17 mouse cellular contexts compared by ENCODE assay signal in the genomic region with DNA sequence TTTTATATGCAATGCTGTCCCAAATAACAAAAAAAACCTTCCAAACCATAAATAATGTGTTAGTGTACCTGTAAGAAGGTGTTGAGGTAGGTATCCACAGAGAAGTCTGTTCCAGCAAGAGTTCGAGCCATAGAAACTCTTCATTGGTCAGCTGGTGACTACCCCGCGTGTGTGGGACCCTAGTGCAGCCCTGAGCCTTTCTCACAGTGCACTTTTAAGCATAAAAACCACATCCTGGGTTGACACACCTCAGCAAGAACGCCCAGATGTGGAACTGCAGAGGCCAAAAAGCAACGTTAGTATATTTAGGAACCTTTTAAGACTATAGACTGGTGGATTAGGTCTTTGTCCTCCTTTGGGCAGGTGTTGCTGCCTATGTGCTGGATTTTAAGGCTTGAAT. TPM values are rescaled to one million over a fixed set of nuclear protein-coding genes. Genes with fewer than 3 reads are reported as not detected.
DNase-seq lines count a peak whose midpoint lies in the region; ATAC-seq lines count a peak whose summit lies in the region.
"Had no signal": no experiment of that assay in that cellular context is flagged by ENCODE, and none has a peak within 500 bp of the region (broad histone marks: within the 10 kb centered on the region; RNA-seq: fewer than 3 reads in every experiment).

No protein-coding gene starts in this region.

- intact Hi-C loops in gastrocnemius, postnatal 36 days (cut with DNase I), result no loop called here

- DNase-seq in A20 (ENCODE audit: low read depth, low spot score), result peak; percentile 46
- DNase-seq in CD4-positive helper T cell, adult 2 months (ENCODE audit: low read depth, low spot score), result peak; percentile 60
- peak; percentile 69 for DNase-seq in naive thymus-derived CD4-positive, alpha-beta T cell, adult 2 months (ENCODE audit: low read depth)
- DNase-seq in gastrocnemius, postnatal 36 days, result no peak
- no peak for DNase-seq in adrenal gland, postnatal 25 days
- DNase-seq: adrenal gland, postnatal 14 days; cerebellum, adult 11-12 months; cerebellum, postnatal 10 days; gastrocnemius, postnatal 14 days; heart, postnatal 36 days; kidney, adult 11 months; kidney, postnatal 25 days had no signal

- peak; percentile 94 for ATAC-seq in activated CD4-positive, CD25-positive, alpha-beta regulatory T cell, adult 4 months
- ATAC-seq in erythroid progenitor cell, adult 5-6 weeks (replicated peaks; ENCODE audit: low FRiP score, poor library complexity, severe bottlenecking), result no peak
- ATAC-seq: forebrain, embryonic 13.5 days; hindbrain, postnatal 0 days; midbrain, embryonic 13.5 days had no signal

RNA-seq across cellular contexts. Expression of gene Bcar3, which starts 6.7 kb away (rescaled TPM):
- polyA plus RNA-seq in activated CD4-positive, CD25-positive, alpha-beta regulatory T cell, adult 4 months (2017; shearing (Covaris generic)), result under 1 TPM; 0.61 to 0.70 TPM
- total RNA-seq in gastrocnemius, postnatal 36 days (2021), result 1 to 10 TPM; 3.6 to 4.4 TPM
- total RNA-seq in erythroid progenitor cell, adult 5-6 weeks (2015; ENCODE audit: low replicate concordance), result 0.72 TPM in 1 of 2 replicates, not detected in the other
- total RNA-seq in erythroid progenitor cell, adult 5-6 weeks (2017; ENCODE audit: low replicate concordance), result 2.6 TPM in 1 of 2 replicates, not detected in the other
- total RNA-seq in adrenal gland, postnatal 25 days (2021), result 40.0 and 55.1 TPM in 2 replicates

RNA-seq across cellular contexts. Expression of gene Dnttip2, which starts 13.0 kb away (rescaled TPM):
- polyA plus RNA-seq in activated CD4-positive, CD25-positive, alpha-beta regulatory T cell, adult 4 months (2017; shearing (Covaris generic)), result 100 to 1,000 TPM in 1 of 2 experiments, 10 to 100 TPM in 1; 92.1 to 105 TPM
- total RNA-seq in gastrocnemius, postnatal 36 days (2021), result 10 to 100 TPM; 18.9 to 27.1 TPM
- 58.7 and 68.3 TPM in 2 replicates for total RNA-seq in erythroid progenitor cell, adult 5-6 weeks (2015; ENCODE audit: low replicate concordance)
- total RNA-seq in erythroid progenitor cell, adult 5-6 weeks (2017; ENCODE audit: low replicate concordance), result 23.7 and 31.9 TPM in 2 replicates
- 41.9 and 43.5 TPM in 2 replicates for total RNA-seq in adrenal gland, postnatal 25 days (2021)

RNA-seq across cellular contexts. Expression of gene Gclm, which starts 41.8 kb away (rescaled TPM):
- polyA plus RNA-seq in activated CD4-positive, CD25-positive, alpha-beta regulatory T cell, adult 4 months (2017; shearing (Covaris generic)), result 1 to 10 TPM; 5.2 to 6.0 TPM
- total RNA-seq in gastrocnemius, postnatal 36 days (2021), result 10 to 100 TPM; 32.2 to 47.4 TPM
- total RNA-seq in erythroid progenitor cell, adult 5-6 weeks (2015; ENCODE audit: low replicate concordance), result 337 and 399 TPM in 2 replicates
- total RNA-seq in erythroid progenitor cell, adult 5-6 weeks (2017; ENCODE audit: low replicate concordance), result 336 and 379 TPM in 2 replicates
- 69.9 and 101 TPM in 2 replicates for total RNA-seq in adrenal gland, postnatal 25 days (2021)

Comparison
In these comparisons a context has a peak if more than half of its experiments do, and no peak if none do; other contexts are left out.
1. DNase-seq: peak in A20 (single experiment), CD4-positive helper T cell, adult 2 months (single experiment) and naive thymus-derived CD4-positive, alpha-beta T cell, adult 2 months (single experiment); none in gastrocnemius, postnatal 36 days (0 of 2) and adrenal gland, postnatal 25 days (single experiment).